9 mouse cellular contexts compared by ENCODE assay signal in the genomic region with DNA sequence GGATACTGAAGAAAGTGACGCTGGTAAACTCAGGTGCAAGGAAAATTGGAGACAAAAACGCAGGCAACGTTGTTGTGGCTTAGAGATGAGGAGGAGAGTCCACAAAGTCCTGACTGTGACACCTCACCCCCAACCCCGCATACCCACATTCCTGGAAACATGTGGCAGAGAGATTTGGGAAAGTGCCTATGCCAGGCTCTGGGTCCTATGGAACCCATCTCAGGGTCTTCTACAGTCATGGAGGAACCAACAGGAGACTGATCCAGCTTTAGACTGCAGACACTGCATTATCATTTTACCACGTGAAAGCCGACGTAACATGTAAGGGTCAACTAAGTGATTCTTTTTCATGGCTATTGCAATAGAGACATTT. TPM values are rescaled to one million over a fixed set of nuclear protein-coding genes. Genes with fewer than 3 reads are reported as not detected.
DNase-seq lines count a peak whose midpoint lies in the region; ATAC-seq and TF ChIP-seq lines count a peak whose summit lies in the region.
"Had no signal": no experiment of that assay in that cellular context is flagged by ENCODE, and none has a peak within 500 bp of the region (broad histone marks: within the 10 kb centered on the region; RNA-seq: fewer than 3 reads in every experiment).

No protein-coding gene starts in this region.

- H3K27me3 ChIP-seq in heart, embryonic 11.5 days (ENCODE audit: control insufficient read depth, insufficient read depth, low read length), result no peaks in the 10 kb centered on the region
- H3K27me3 ChIP-seq in CH12.LX (replicated peaks), result no peaks in the 10 kb centered on the region
- H3K27me3 ChIP-seq in forebrain, embryonic 16.5 days (replicated peaks; ENCODE audit: control insufficient read depth, insufficient read depth, low read length), result no peaks in the 10 kb centered on the region
- no peaks in the 10 kb centered on the region for H3K27me3 ChIP-seq in liver, embryonic 13.5 days

- TF ChIP-seq EP300 in CH12.LX (IDR thresholded peaks at IDR 0.05; ENCODE audit: low read length), result no peak

- no peaks in the 10 kb centered on the region for H3K79me2 ChIP-seq in CH12.LX (replicated peaks; ENCODE audit: control insufficient read depth, extremely low read depth, insufficient read depth, poor library complexity, severe bottlenecking)

- dilution Hi-C loops in CH12.LX (cut with MboI; ENCODE audit: extremely low pct_ligation_motif_present, extremely low pct_unique_long_range_greater_than_20kb, low sequenced_read_pairs), result no loop called here

- no peak for TF ChIP-seq POLR2A in CH12.LX (IDR thresholded peaks at IDR 0.05; ENCODE audit: low read depth, low read length)

- TF ChIP-seq RAD21 in CH12.LX (IDR thresholded peaks at IDR 0.05; ENCODE audit: low read depth, low read length), result no peak

- 53% methylated on average over 7 of the region's 7 CpGs for WGBS in heart, embryonic 11.5 days (ENCODE audit: insufficient replicate concordance)
- WGBS in forebrain, embryonic 16.5 days, result 51% methylated on average over 7 of the region's 7 CpGs
- 47% methylated on average over 7 of the region's 7 CpGs for WGBS in liver, embryonic 13.5 days (ENCODE audit: insufficient replicate concordance)

- H3K4me1 ChIP-seq in heart, embryonic 11.5 days (ENCODE audit: control insufficient read depth, insufficient read depth, low read length), result no peaks in the 10 kb centered on the region
- no peaks in the 10 kb centered on the region; a peak in 1 of 4 replicates for H3K4me1 ChIP-seq in CH12.LX (ENCODE audit: control insufficient read depth in 1 of 2, insufficient read depth in 2 of 2)
- H3K4me1 ChIP-seq in forebrain, embryonic 16.5 days (replicated peaks; ENCODE audit: control insufficient read depth, insufficient read depth, low read length), result no peaks in the 10 kb centered on the region
- H3K4me1 ChIP-seq in liver, embryonic 13.5 days (replicated peaks), result no peaks in the 10 kb centered on the region

- H3K9ac ChIP-seq in heart, embryonic 11.5 days (ENCODE audit: low read depth, low read length), result no peak overlapping the region; the same call in 1 of the 2 replicates
- H3K9ac ChIP-seq in CH12.LX (ENCODE audit: insufficient read depth, low read depth), result no peak overlapping the region
- peak overlapping the region; percentile 54; the same call in 1 of the 2 replicates for H3K9ac ChIP-seq in forebrain, embryonic 16.5 days (replicated peaks; ENCODE audit: low read depth, low read length)
- H3K9ac ChIP-seq in liver, embryonic 13.5 days, result no peak overlapping the region

- no peaks in the 10 kb centered on the region for H3K36me3 ChIP-seq in heart, embryonic 11.5 days (ENCODE audit: control insufficient read depth, insufficient read depth, low read length)
- no peaks in the 10 kb centered on the region for H3K36me3 ChIP-seq in CH12.LX (replicated peaks in 1 of 2; ENCODE audit: control insufficient read depth in 1 of 2, insufficient read depth in 1 of 2, low read length in 1 of 2)
- no peaks in the 10 kb centered on the region for H3K36me3 ChIP-seq in forebrain, embryonic 16.5 days (ENCODE audit: control insufficient read depth, insufficient read depth)
- no peaks in the 10 kb centered on the region for H3K36me3 ChIP-seq in liver, embryonic 13.5 days

- no peaks in the 10 kb centered on the region for H3K9me3 ChIP-seq in heart, embryonic 11.5 days (replicated peaks; ENCODE audit: control insufficient read depth, low read length)
- H3K9me3 ChIP-seq in CH12.LX (replicated peaks; ENCODE audit: low read length), result no peaks in the 10 kb centered on the region
- no peaks in the 10 kb centered on the region for H3K9me3 ChIP-seq in forebrain, embryonic 16.5 days (ENCODE audit: control insufficient read depth, low read length)
- no peaks in the 10 kb centered on the region for H3K9me3 ChIP-seq in liver, embryonic 13.5 days (replicated peaks)

- H3K4me3 ChIP-seq in heart, embryonic 11.5 days (ENCODE audit: low read depth, low read length), result peak overlapping the region; percentile 47
- H3K4me3 ChIP-seq in CH12.LX (replicated peaks in 1 of 3; ENCODE audit: low read depth in 2 of 3, low read length in 2 of 3, poor library complexity in 1 of 3), result no peak overlapping the region
- H3K4me3 ChIP-seq in forebrain, embryonic 16.5 days (replicated peaks; ENCODE audit: low read length), result peak overlapping the region; percentile 49
- peak overlapping the region; percentile 49; the same call in 1 of the 2 replicates for H3K4me3 ChIP-seq in liver, embryonic 13.5 days (replicated peaks)

- H3K4me2 ChIP-seq in heart, embryonic 11.5 days, result peak overlapping the region; percentile 62
- peak overlapping the region; percentile 91; the same call in 1 of the 2 replicates for H3K4me2 ChIP-seq in CH12.LX (ENCODE audit: insufficient read depth, low read depth, poor library complexity, severe bottlenecking)
- peak overlapping the region; percentile 41 for H3K4me2 ChIP-seq in forebrain, embryonic 16.5 days (ENCODE audit: low read length)
- H3K4me2 ChIP-seq in liver, embryonic 13.5 days, result peak overlapping the region; percentile 62

- no peak overlapping the region for H3K27ac ChIP-seq in heart, embryonic 11.5 days (ENCODE audit: low read depth, low read length)
- H3K27ac ChIP-seq in CH12.LX (ENCODE audit: insufficient read depth, low read depth), result no peak overlapping the region
- peak overlapping the region; percentile 87 for H3K27ac ChIP-seq in forebrain, embryonic 16.5 days (ENCODE audit: low read length)
- H3K27ac ChIP-seq in liver, embryonic 13.5 days, result no peak overlapping the region

- in situ Hi-C loops in CH12.LX (cut with MboI; ENCODE audit: low pct_ligation_motif_present, low pct_unique_long_range_greater_than_20kb, low sequenced_read_pairs), result no loop called here

- no peak for ATAC-seq in heart, embryonic 11.5 days (replicated peaks; ENCODE audit: insufficient number of reproducible peaks, low FRiP score, low TSS enrichment)
- peak; percentile 30; the same call in 1 of the 2 replicates for ATAC-seq in forebrain, embryonic 16.5 days
- no peak for ATAC-seq in liver, embryonic 13.5 days (ENCODE audit: low read depth)
- ATAC-seq in megakaryocyte progenitor cell, adult 5-6 weeks (replicated peaks; ENCODE audit: poor library complexity), result no peak
- ATAC-seq in granulocyte monocyte progenitor cell, adult 5-6 weeks (replicated peaks; ENCODE audit: poor library complexity, severe bottlenecking), result no peak

- DNase-seq in heart, adult 9 months (ENCODE audit: low spot score in 2 of 2), result no peak
- no peak for DNase-seq in CH12.LX (ENCODE audit: extremely low read depth)
- no peak for DNase-seq in liver, embryonic 13.5 days
- no peak for DNase-seq in MN1 (ENCODE audit: low spot score)

- no peak for TF ChIP-seq CTCF in CH12.LX (conservative IDR thresholded peaks at IDR 0.05 in 1 of 2, IDR thresholded peaks at IDR 0.05 in 1 of 2; ENCODE audit: low read depth in 2 of 2, low read length in 2 of 2)

TF ChIP-seq in CH12.LX, 34 proteins besides CTCF, POLR2A, EP300 and RAD21:
- no peak for TF ChIP-seq SIN3A (IDR thresholded peaks at IDR 0.05; ENCODE audit: low read length)

RNA-seq across cellular contexts. Expression of gene Zfp300, which starts 0.5 kb away (rescaled TPM):
- 1.1 and 1.4 TPM in 2 replicates for polyA plus RNA-seq in heart, embryonic 11.5 days (2014; fragmentation: Nextera tagmentation; extraction: Ambion mirVana)
- 0.46 and 0.51 TPM in 2 replicates for total RNA-seq in CH12.LX (2012; rRNA removed)
- total RNA-seq in CH12.LX (2014; rRNA removed), result 0.46 and 1.1 TPM in 2 replicates
- polyA plus RNA-seq in CH12.LX (2012; ENCODE audit: insufficient read length, low read depth), result 0.30 and 0.46 TPM in 2 replicates
- polyA plus RNA-seq in forebrain, embryonic 16.5 days (2015; fragmentation: Nextera tagmentation; extraction: Ambion mirVana), result 3.1 and 3.4 TPM in 2 replicates
- 0.09 and 0.16 TPM in 2 replicates for polyA plus RNA-seq in liver, embryonic 13.5 days (2015; fragmentation: Nextera tagmentation; extraction: Ambion mirVana)
- 1.3 and 1.6 TPM in 2 replicates for total RNA-seq in megakaryocyte progenitor cell, adult 5-6 weeks (2015)
- total RNA-seq in megakaryocyte progenitor cell, adult 5-6 weeks (2017), result 0.27 and 0.75 TPM in 2 replicates
- not detected in 2 replicates for total RNA-seq in granulocyte monocyte progenitor cell, adult 5-6 weeks (2014; fragmentation: Nextera tagmentation)
- 0.73 and 1.3 TPM in 2 replicates for total RNA-seq in granulocyte monocyte progenitor cell, adult 5-6 weeks (2017)
- polyA plus RNA-seq: large intestine, adult 2 months had no signal

RNA-seq across cellular contexts. Expression of gene Spaca5, which starts 21.6 kb away (rescaled TPM):
- polyA plus RNA-seq in heart, embryonic 11.5 days (2014; fragmentation: Nextera tagmentation; extraction: Ambion mirVana), result not detected in 2 replicates
- not detected in 2 replicates for total RNA-seq in CH12.LX (2012; rRNA removed)
- not detected in 2 replicates for total RNA-seq in CH12.LX (2014; rRNA removed)
- polyA plus RNA-seq in CH12.LX (2012; ENCODE audit: insufficient read length, low read depth), result not detected in 2 replicates
- not detected in 2 replicates for polyA plus RNA-seq in forebrain, embryonic 16.5 days (2015; fragmentation: Nextera tagmentation; extraction: Ambion mirVana)
- polyA plus RNA-seq in liver, embryonic 13.5 days (2015; fragmentation: Nextera tagmentation; extraction: Ambion mirVana), result not detected in 2 replicates
- total RNA-seq in megakaryocyte progenitor cell, adult 5-6 weeks (2015), result not detected in 2 replicates
- not detected in 2 replicates for total RNA-seq in megakaryocyte progenitor cell, adult 5-6 weeks (2017)
- not detected in 2 replicates for total RNA-seq in granulocyte monocyte progenitor cell, adult 5-6 weeks (2014; fragmentation: Nextera tagmentation)
- total RNA-seq in granulocyte monocyte progenitor cell, adult 5-6 weeks (2017), result not detected in 2 replicates
- polyA plus RNA-seq: large intestine, adult 2 months had no signal

RNA-seq across cellular contexts. Expression of gene Ssxa1, which starts 25.8 kb away (rescaled TPM):
- not detected in 2 replicates for polyA plus RNA-seq in heart, embryonic 11.5 days (2014; fragmentation: Nextera tagmentation; extraction: Ambion mirVana)
- total RNA-seq in CH12.LX (2012; rRNA removed) (not detected in 2 replicates), CH12.LX (2014; rRNA removed) (not detected in 2 replicates)
- not detected in 2 replicates for polyA plus RNA-seq in CH12.LX (2012; ENCODE audit: insufficient read length, low read depth)
- not detected in 2 replicates for polyA plus RNA-seq in forebrain, embryonic 16.5 days (2015; fragmentation: Nextera tagmentation; extraction: Ambion mirVana)
- polyA plus RNA-seq in liver, embryonic 13.5 days (2015; fragmentation: Nextera tagmentation; extraction: Ambion mirVana), result not detected in 2 replicates
- not detected in 2 replicates for total RNA-seq in megakaryocyte progenitor cell, adult 5-6 weeks (2015)
- total RNA-seq in megakaryocyte progenitor cell, adult 5-6 weeks (2017), result not detected in 2 replicates
- not detected in 2 replicates for total RNA-seq in granulocyte monocyte progenitor cell, adult 5-6 weeks (2014; fragmentation: Nextera tagmentation)
- not detected in 2 replicates for total RNA-seq in granulocyte monocyte progenitor cell, adult 5-6 weeks (2017)
- polyA plus RNA-seq: large intestine, adult 2 months had no signal

RNA-seq across cellular contexts. Expression of gene Zfp182, which starts 27.7 kb away (rescaled TPM):
- polyA plus RNA-seq in heart, embryonic 11.5 days (2014; fragmentation: Nextera tagmentation; extraction: Ambion mirVana), result 3.9 and 4.8 TPM in 2 replicates
- total RNA-seq in CH12.LX (2012; rRNA removed) (2.2 and 2.6 TPM in 2 replicates), CH12.LX (2014; rRNA removed) (7.3 and 9.9 TPM in 2 replicates)
- 4.1 and 4.5 TPM in 2 replicates for polyA plus RNA-seq in CH12.LX (2012; ENCODE audit: insufficient read length, low read depth)
- polyA plus RNA-seq in forebrain, embryonic 16.5 days (2015; fragmentation: Nextera tagmentation; extraction: Ambion mirVana), result 9.6 and 11.7 TPM in 2 replicates
- polyA plus RNA-seq in liver, embryonic 13.5 days (2015; fragmentation: Nextera tagmentation; extraction: Ambion mirVana), result 2.0 TPM in 2 replicates
- total RNA-seq in megakaryocyte progenitor cell, adult 5-6 weeks (2015), result 10.0 and 14.9 TPM in 2 replicates
- 8.3 and 11.9 TPM in 2 replicates for total RNA-seq in megakaryocyte progenitor cell, adult 5-6 weeks (2017)
- total RNA-seq in granulocyte monocyte progenitor cell, adult 5-6 weeks (2014; fragmentation: Nextera tagmentation), result 19.2 and 23.4 TPM in 2 replicates
- 11.0 and 15.4 TPM in 2 replicates for total RNA-seq in granulocyte monocyte progenitor cell, adult 5-6 weeks (2017)

Comparison
In these comparisons a context has a peak if more than half of its experiments do, and no peak if none do; other contexts are left out.
1. H3K4me2 ChIP-seq: peak in every context shown above with its lines; median percentile 91 in CH12.LX; 62 in heart, embryonic 11.5 days; 62 in liver, embryonic 13.5 days; 41 in forebrain, embryonic 16.5 days.
2. H3K4me3 ChIP-seq: peak in heart, embryonic 11.5 days (single experiment), forebrain, embryonic 16.5 days (single experiment) and liver, embryonic 13.5 days (single experiment); none in CH12.LX (0 of 3).